In the genomic region with DNA sequence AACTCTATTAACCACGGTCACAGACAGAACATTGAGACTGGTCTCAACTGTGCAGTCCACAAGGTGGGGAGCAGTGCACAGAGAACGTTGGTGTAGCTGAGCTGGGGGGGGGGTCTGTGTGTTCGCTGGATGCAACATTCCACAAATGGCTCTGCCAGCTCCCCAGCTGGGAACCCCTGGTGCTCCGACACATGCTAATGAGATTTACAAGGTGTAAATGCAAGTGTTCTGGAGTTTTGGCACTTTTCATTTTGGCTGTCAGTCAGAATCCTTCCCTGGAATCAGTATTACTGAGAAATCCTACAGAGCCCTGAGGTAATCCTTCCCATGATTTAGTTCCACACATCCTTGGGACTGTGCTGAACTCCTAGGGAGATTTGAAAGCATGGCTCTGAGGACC, we compare ENCODE assay signal across 22 mouse cellular contexts. TPM values are rescaled to one million over a fixed set of nuclear protein-coding genes. Genes with fewer than 3 reads are reported as not detected.
DNase-seq lines count a peak whose midpoint lies in the region; ATAC-seq and TF ChIP-seq lines count a peak whose summit lies in the region.
"Had no signal": no experiment of that assay in that cellular context is flagged by ENCODE, and none has a peak within 500 bp of the region (broad histone marks: within the 10 kb centered on the region; RNA-seq: fewer than 3 reads in every experiment).

No protein-coding gene starts in this region.

- H3K4me3 ChIP-seq in hindbrain, postnatal 0 days (ENCODE audit: low read length) = no peak overlapping the region
- H3K4me3 ChIP-seq in hindbrain, embryonic 14.5 days (replicated peaks; ENCODE audit: low read length) = no peak overlapping the region
- no peak overlapping the region for H3K4me3 ChIP-seq in limb, embryonic 14.5 days (replicated peaks; ENCODE audit: low read length)
- H3K4me3 ChIP-seq: hindbrain, embryonic 10.5 days; intestine, embryonic 15.5 days; left cerebral cortex, adult 2 months; midbrain, embryonic 12.5 days; myocyte had no signal

- no peaks in the 10 kb centered on the region for H3K27me3 ChIP-seq in hindbrain, postnatal 0 days (ENCODE audit: insufficient read depth, low read length)
- no peaks in the 10 kb centered on the region for H3K27me3 ChIP-seq in hindbrain, embryonic 14.5 days (ENCODE audit: control insufficient read depth, insufficient read depth, low read length)
- peaks cover 8% of the 10 kb centered on the region; the same call in 1 of the 2 replicates for H3K27me3 ChIP-seq in limb, embryonic 14.5 days (ENCODE audit: control insufficient read depth, insufficient read depth, low read length)
- H3K27me3 ChIP-seq: intestine, embryonic 15.5 days had no signal

- H3K9ac ChIP-seq in hindbrain, postnatal 0 days (replicated peaks; ENCODE audit: low read length) = no peak overlapping the region
- no peak overlapping the region for H3K9ac ChIP-seq in hindbrain, embryonic 14.5 days
- H3K9ac ChIP-seq in limb, embryonic 14.5 days (ENCODE audit: low read depth, low read length, severe bottlenecking) = no peak overlapping the region
- H3K9ac ChIP-seq: intestine, embryonic 15.5 days; midbrain, embryonic 12.5 days had no signal

- ATAC-seq in hindbrain, postnatal 0 days = no peak
- ATAC-seq in hindbrain, embryonic 14.5 days (ENCODE audit: low FRiP score) = no peak
- peak; percentile 80 for ATAC-seq in limb, embryonic 14.5 days (ENCODE audit: low FRiP score, low read depth)
- no peak for ATAC-seq in activated CD4-positive, CD25-positive, alpha-beta regulatory T cell, adult 4 months
- ATAC-seq: intestine, embryonic 15.5 days; lung, postnatal 0 days had no signal

- H3K4me1 ChIP-seq in hindbrain, postnatal 0 days (ENCODE audit: insufficient read depth, low read length) = no peaks in the 10 kb centered on the region
- no peaks in the 10 kb centered on the region for H3K4me1 ChIP-seq in hindbrain, embryonic 14.5 days (replicated peaks; ENCODE audit: control insufficient read depth, insufficient read depth, low read length)
- 0 out of 2 replicates have a peak, but pooled peaks cover 3% of the 10 kb centered on the region for H3K4me1 ChIP-seq in limb, embryonic 14.5 days (ENCODE audit: control insufficient read depth, insufficient read depth, low read length)
- H3K4me1 ChIP-seq: hindbrain, embryonic 10.5 days; intestine, embryonic 15.5 days had no signal

- 22% methylated on average over 4 of the region's 4 CpGs for WGBS in hindbrain, postnatal 0 days
- WGBS in hindbrain, embryonic 14.5 days = 28% methylated on average over 4 of the region's 4 CpGs
- WGBS in limb, embryonic 14.5 days = 8% methylated on average over 4 of the region's 4 CpGs

- H3K9me3 ChIP-seq in hindbrain, postnatal 0 days (ENCODE audit: low read length) = no peaks in the 10 kb centered on the region
- no peaks in the 10 kb centered on the region for H3K9me3 ChIP-seq in hindbrain, embryonic 14.5 days (ENCODE audit: control insufficient read depth, low read length)
- H3K9me3 ChIP-seq in limb, embryonic 14.5 days (ENCODE audit: control insufficient read depth, low read length) = no peaks in the 10 kb centered on the region
- H3K9me3 ChIP-seq: hindbrain, embryonic 10.5 days; intestine, embryonic 15.5 days; midbrain, embryonic 12.5 days had no signal

- no peak for TF ChIP-seq CTCF in hindbrain, postnatal 0 days (IDR thresholded peaks at IDR 0.05; ENCODE audit: low read depth)

- TF ChIP-seq POLR2A in limb, embryonic 14.5 days (IDR thresholded peaks at IDR 0.05; ENCODE audit: borderline replicate concordance, extremely low read depth, insufficient read depth, insufficient read length) = no peak

- DNase-seq in cerebellum, postnatal 10 days = peak; percentile 37 to 69
- no peak for DNase-seq in cerebellum, adult 8-10 months
- peak; percentile 10 for DNase-seq in hindbrain, postnatal 0 days (ENCODE audit: low spot score)
- no peak for DNase-seq in hindbrain, embryonic 14.5 days (ENCODE audit: low spot score)
- DNase-seq in cerebellum, postnatal 36 days = peak; percentile 12 to 21
- DNase-seq in limb, embryonic 14.5 days (ENCODE audit: low spot score) = peak; percentile 75
- DNase-seq: adrenal gland, postnatal 36 days; embryo, embryonic 11 days; gastrocnemius, postnatal 36 days; kidney, postnatal 36 days; liver; right cerebral cortex, postnatal 14 days; thymus, postnatal 4 days had no signal

- no peak overlapping the region for H3K27ac ChIP-seq in hindbrain, postnatal 0 days
- no peak overlapping the region for H3K27ac ChIP-seq in hindbrain, embryonic 14.5 days
- H3K27ac ChIP-seq in limb, embryonic 14.5 days (replicated peaks; ENCODE audit: low read depth, low read length) = no peak overlapping the region
- H3K27ac ChIP-seq: hindbrain, embryonic 10.5 days; intestine, embryonic 15.5 days; left cerebral cortex, adult 2 months; midbrain, embryonic 12.5 days had no signal

- H3K36me3 ChIP-seq in hindbrain, postnatal 0 days (ENCODE audit: insufficient read depth, low read length) = no peaks in the 10 kb centered on the region
- no peaks in the 10 kb centered on the region for H3K36me3 ChIP-seq in hindbrain, embryonic 14.5 days (replicated peaks; ENCODE audit: control insufficient read depth, insufficient read depth)
- H3K36me3 ChIP-seq in limb, embryonic 14.5 days (ENCODE audit: control insufficient read depth, insufficient read depth, low read length) = no peaks in the 10 kb centered on the region
- H3K36me3 ChIP-seq: hindbrain, embryonic 10.5 days; intestine, embryonic 15.5 days; midbrain, embryonic 12.5 days had no signal

- H3K4me2 ChIP-seq in hindbrain, postnatal 0 days (ENCODE audit: low read depth, low read length) = no peak overlapping the region
- no peak overlapping the region for H3K4me2 ChIP-seq in hindbrain, embryonic 14.5 days (replicated peaks)
- H3K4me2 ChIP-seq in limb, embryonic 14.5 days (replicated peaks; ENCODE audit: low read depth, low read length, severe bottlenecking) = no peak overlapping the region
- H3K4me2 ChIP-seq: intestine, embryonic 15.5 days; midbrain, embryonic 12.5 days had no signal

RNA-seq across cellular contexts. Expression of a gene that starts 18.4 kb away (rescaled TPM):
- total RNA-seq in hindbrain, postnatal 0 days (2014; rRNA removed) = 103 and 128 TPM in 2 replicates
- 25.9 and 30.1 TPM in 2 replicates for polyA plus RNA-seq in hindbrain, postnatal 0 days (2015; fragmentation: Nextera tagmentation; extraction: Ambion mirVana)
- polyA plus RNA-seq in hindbrain, embryonic 14.5 days (2014; fragmentation: Nextera tagmentation; extraction: Ambion mirVana) = 40.5 and 52.0 TPM in 2 replicates
- polyA plus RNA-seq in limb, embryonic 14.5 days (2012; rRNA removed) = 5.7 and 8.0 TPM in 2 replicates
- 5.7 and 6.7 TPM in 2 replicates for polyA plus RNA-seq in limb, embryonic 14.5 days (2014; fragmentation: Nextera tagmentation; extraction: Ambion mirVana)
- polyA plus RNA-seq in activated CD4-positive, CD25-positive, alpha-beta regulatory T cell, adult 4 months (2017; shearing (Covaris generic)) = not detected
- total RNA-seq: gastrocnemius, postnatal 36 days had no signal
- polyA plus RNA-seq: liver, embryonic 16.5 days; lung, postnatal 0 days; spleen, adult 2 months had no signal

Comparison
In these comparisons a context has a peak if more than half of its experiments do, and no peak if none do; other contexts are left out.
1. DNase-seq: peak in cerebellum, postnatal 10 days (2 of 2), hindbrain, postnatal 0 days (single experiment), cerebellum, postnatal 36 days (2 of 2) and limb, embryonic 14.5 days (single experiment); none in cerebellum, adult 8-10 months (single experiment) and hindbrain, embryonic 14.5 days (single experiment).
2. RNA of a gene that starts 18.4 kb away (polyA plus RNA-seq): 40.5 to 52.0 TPM in hindbrain, embryonic 14.5 days, 25.9 to 30.1 TPM in hindbrain, postnatal 0 days and 5.7 to 8.0 TPM in limb, embryonic 14.5 days; not detected in activated CD4-positive, CD25-positive, alpha-beta regulatory T cell, adult 4 months; every median in the first group is over 4 times any median in the second.